Mouse (Mus musculus) spleen, adult 2 months (tissue): ENCODE data around the gene Rhoq. TPM values are rescaled to one million over a fixed set of nuclear protein-coding genes. Genes with fewer than 3 reads are reported as not detected.

ENCODE experiments used
- DNase-seq, 2 experiments: peaks; one replicate each; pipeline versions ENCODE4 v3.0.0 to v3.0.0-alpha.2; 2012 to 2021; ENCODE audit warnings: low spot score in 2 of 2, low read depth in 1 of 2
- H3K27ac ChIP-seq: fragments of 200-500 bp; 2 replicates; pipeline ENCODE4 v1.5.1; 2012; ENCODE audit warnings: low read length, inconsistent platforms; ENCODE audit not compliant: insufficient read depth
- H3K27me3 ChIP-seq: fragments of 200-500 bp; 2 replicates; pipeline ENCODE4 v1.6.1; 2012; ENCODE audit warnings: mild to moderate bottlenecking, moderate library complexity, low read length, inconsistent platforms; ENCODE audit not compliant: control insufficient read depth, insufficient read depth
- H3K36me3 ChIP-seq: fragments of 200-500 bp; 2 replicates; pipeline ENCODE4 v1.6.1; 2012; ENCODE audit warnings: mild to moderate bottlenecking, low read length, inconsistent platforms; ENCODE audit not compliant: control insufficient read depth, insufficient read depth
- H3K4me1 ChIP-seq: fragments of 200-500 bp; 2 replicates; pipeline ENCODE4 v1.6.1; 2011; ENCODE audit warnings: inconsistent platforms; ENCODE audit not compliant: control insufficient read depth, insufficient read depth, insufficient read length
- H3K4me3 ChIP-seq: fragments of 200-500 bp; 2 replicates; pipeline ENCODE4 v1.5.1; 2011; ENCODE audit warnings: mild to moderate bottlenecking, inconsistent platforms; ENCODE audit not compliant: insufficient read depth, insufficient read length; ENCODE audit errors: extremely low read depth
- CTCF ChIP-seq: fragments of 200-500 bp; IDR thresholded peaks from 2 replicates; pipeline ENCODE4 v1.5.1; 2011; ENCODE audit warnings: mild to moderate bottlenecking, inconsistent platforms; ENCODE audit not compliant: insufficient read depth, insufficient read length, insufficient replicate concordance; ENCODE audit errors: extremely low read depth
- POLR2A ChIP-seq: fragments of 200-500 bp; IDR thresholded peaks from 2 replicates; pipeline ENCODE4 v1.6.1; 2011; ENCODE audit warnings: low read depth, low read length, inconsistent platforms
- WGBS: fragments of 180-500 bp; shearing (Covaris S2); methylation state at CpG from one replicate; pipeline ENCODE4 v1.1.7; 2018; 5-methylcytosine and 5-hydroxymethylcytosine counted together
- polyA plus RNA-seq: library from polyadenylated mRNA; depleted of rRNA; stranded (reverse); fragments of >200 nt; gene quantifications from 2 replicates; pipeline ENCODE4 v1.2.3, GENCODE M21; 2012

Rhoq gene
- polyA plus RNA-seq, 1 experiment: 18.7 TPM

- no peaks in the 10 kb centered on the region for H3K27me3 ChIP-seq
- H3K36me3 ChIP-seq: no peaks in the 10 kb centered on the region
- no peak overlapping the region for H3K27ac ChIP-seq
- peaks cover 8% of the 10 kb centered on the region; the same call in 1 of the 2 replicates for H3K4me1 ChIP-seq
- DNase-seq: no peak
- no peak overlapping the region for H3K4me3 ChIP-seq
- 61% methylated on average over 8 of the region's 8 CpGs for WGBS
- TF ChIP-seq POLR2A (no peak), CTCF (no peak)
These were observed 1.5 kb upstream of the Rhoq start for GRCm38 (mm10) chr17:86961301-86961841.

GRCm38 (mm10) chr17:86962297-86962893, 487 bp upstream of the Rhoq start:
- Histone ChIP-seq H3K27me3 (no peaks in the 10 kb centered on the region), H3K4me1 (peaks cover 14% of the 10 kb centered on the region; the same call in 1 of the 2 replicates), H3K27ac (peak overlapping the region; percentile 74), H3K36me3 (no peaks in the 10 kb centered on the region), H3K4me3 (peak overlapping the region; percentile 93)
- peak; percentile 68 to 84 for DNase-seq
- TF ChIP-seq POLR2A (no peak), CTCF (peak; percentile 72; the same call in 1 of the 2 replicates)
- 2% methylated on average over 24 of the region's 24 CpGs for WGBS

- TF ChIP-seq POLR2A: no peak
- WGBS: under 1% methylated on average over 23 of the region's 26 CpGs
- peak overlapping the region; percentile 84 for H3K27ac ChIP-seq
- no peaks in the 10 kb centered on the region for H3K27me3 ChIP-seq
- peak in 1 of 2 experiments; percentile 23 for DNase-seq
- peak overlapping the region; percentile 93 for H3K4me3 ChIP-seq
- peaks cover 21% of the 10 kb centered on the region; the same call in 1 of the 2 replicates for H3K4me1 ChIP-seq
- no peaks in the 10 kb centered on the region for H3K36me3 ChIP-seq
These were observed 662 bp downstream of the Rhoq start for GRCm38 (mm10) chr17:86963586-86963902.

- no peak for DNase-seq
- Histone ChIP-seq H3K4me1 (peaks cover 26% of the 10 kb centered on the region; the same call in 1 of the 2 replicates), H3K36me3 (no peaks in the 10 kb centered on the region), H3K27ac (peak overlapping the region; percentile 63), H3K27me3 (no peaks in the 10 kb centered on the region), H3K4me3 (peak overlapping the region; percentile 93)
- WGBS: 15% methylated on average over 6 of the region's 6 CpGs
- no peak for TF ChIP-seq POLR2A
- TF ChIP-seq CTCF: no peak
These were observed 1.2 kb downstream of the Rhoq start for GRCm38 (mm10) chr17:86964041-86964440.

GRCm38 (mm10) chr17:86964502-86964901, 1.6 kb downstream of the Rhoq start:
- Histone ChIP-seq H3K4me1 (peaks cover 30% of the 10 kb centered on the region; the same call in 1 of the 2 replicates), H3K4me3 (peak overlapping the region; percentile 93), H3K27me3 (no peaks in the 10 kb centered on the region), H3K36me3 (no peaks in the 10 kb centered on the region), H3K27ac (peak overlapping the region; percentile 63)
- peak in 1 of 2 experiments; percentile 49 for DNase-seq
- no peak for TF ChIP-seq CTCF
- TF ChIP-seq POLR2A: no peak
- WGBS: 19% methylated on average over 10 of the region's 10 CpGs

GRCm38 (mm10) chr17:86965121-86965520, 2.2 kb downstream of the Rhoq start:
- no peaks in the 10 kb centered on the region for H3K27me3 ChIP-seq
- peak overlapping the region; percentile 93; the same call in 1 of the 2 replicates for H3K4me3 ChIP-seq
- DNase-seq: no peak
- TF ChIP-seq CTCF (no peak), POLR2A (no peak)
- no peak overlapping the region for H3K27ac ChIP-seq
- WGBS: 80% methylated on average over 8 of the region's 8 CpGs
- peaks cover 34% of the 10 kb centered on the region; the same call in 1 of the 2 replicates for H3K4me1 ChIP-seq
- no peaks in the 10 kb centered on the region for H3K36me3 ChIP-seq

GRCm38 (mm10) chr17:86966040-86966439, 3.2 kb downstream of the Rhoq start:
- no peak for DNase-seq
- Histone ChIP-seq H3K27ac (no peak overlapping the region), H3K4me3 (no peak overlapping the region), H3K4me1 (peaks cover 43% of the 10 kb centered on the region), H3K27me3 (no peaks in the 10 kb centered on the region), H3K36me3 (no peaks in the 10 kb centered on the region)
- 92% methylated on average over 10 of the region's 10 CpGs for WGBS
- no peak for TF ChIP-seq CTCF
- no peak for TF ChIP-seq POLR2A
